Mouse (Mus musculus) frontal cortex, postnatal 36 days (tissue): ENCODE data around the gene Snx1.

ENCODE experiments used
- DNase-seq, 2 experiments: peaks; one replicate each; pipeline ENCODE4 v3.0.0; 2022; ENCODE audit warnings: low spot score in 2 of 2

The Snx1 gene

DNA sequence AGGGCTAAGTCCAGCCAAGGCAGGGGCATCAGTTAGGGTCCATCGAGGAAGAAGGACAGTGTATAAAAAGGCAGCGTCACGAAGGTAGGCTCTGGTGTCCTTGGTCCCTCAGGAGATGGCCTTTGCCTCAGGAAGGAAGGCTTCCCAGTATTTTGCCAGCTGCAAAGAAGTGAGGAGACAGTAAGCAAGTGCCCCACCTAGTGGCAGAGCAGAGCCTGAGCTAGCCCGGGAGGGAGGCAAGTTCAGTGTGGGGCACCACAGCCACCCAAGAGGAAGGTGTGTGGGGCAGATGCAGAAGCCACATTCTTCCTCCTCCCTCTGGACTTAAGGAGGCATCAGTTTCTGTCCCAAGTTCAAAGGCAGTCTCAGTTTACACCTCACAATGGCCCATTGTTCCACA is 38.0 kb downstream of the Snx1 start:
- DNase-seq, result peak; percentile 51 to 52

DNA sequence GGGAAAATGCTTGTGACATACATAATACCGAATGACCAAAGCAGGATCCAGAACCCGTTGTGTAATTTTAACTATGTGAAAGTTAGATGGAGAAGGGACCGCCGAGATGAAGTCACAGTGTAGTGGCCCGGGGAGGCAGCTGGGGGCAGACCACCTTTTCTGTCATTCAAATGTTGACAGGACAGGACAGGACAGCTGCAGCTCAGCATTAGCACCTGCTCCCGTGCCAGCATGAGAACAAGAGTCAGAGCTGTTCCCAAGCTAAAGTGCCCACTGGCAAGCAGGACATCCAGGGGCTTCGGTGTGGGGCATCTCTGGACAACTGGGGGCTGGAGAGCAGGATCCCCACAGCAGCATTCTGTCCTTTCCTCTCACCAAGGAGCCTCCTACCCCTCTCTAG is 39.3 kb downstream of the Snx1 start:
- no peak for DNase-seq

DNA sequence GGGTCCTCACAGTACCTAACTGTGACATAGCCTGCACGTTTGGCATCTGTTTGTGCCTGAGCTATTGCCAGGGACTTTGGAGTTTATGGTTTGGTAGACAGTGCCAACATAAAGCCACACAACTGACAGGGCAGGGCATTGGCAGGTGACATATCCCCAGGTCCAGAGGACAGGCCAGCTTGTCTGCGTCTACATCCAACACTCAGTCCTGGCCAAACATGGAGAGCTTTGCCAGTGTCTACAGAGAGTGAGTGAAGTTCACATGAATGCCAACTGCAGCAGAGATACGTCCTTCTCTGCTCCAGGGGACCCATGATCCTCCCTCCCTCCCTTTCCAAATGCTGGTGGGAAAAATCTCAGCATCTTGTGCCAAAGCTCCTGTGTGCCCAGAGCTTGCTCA is 42.2 kb downstream of the Snx1 start:
- DNase-seq, result no peak

DNA sequence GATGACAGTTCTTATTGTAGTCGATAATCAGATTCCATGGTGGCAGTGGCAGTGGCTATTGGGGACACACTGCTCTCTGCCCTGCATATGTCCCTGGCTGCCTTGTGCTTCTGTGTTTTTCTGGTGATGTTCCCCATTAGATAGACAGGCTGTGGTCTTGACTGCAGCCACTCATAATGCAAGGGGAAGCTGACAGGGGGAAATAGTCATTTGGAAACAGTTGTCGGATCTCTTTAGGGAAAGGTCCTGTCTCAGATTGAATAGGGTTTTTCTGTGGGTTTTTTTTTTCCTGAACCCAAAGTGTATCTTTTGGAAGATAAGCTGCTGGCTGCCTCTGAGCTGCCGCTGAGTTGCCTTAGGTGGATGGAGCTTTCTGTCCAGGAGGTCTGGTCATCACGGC is 44.4 kb downstream of the Snx1 start:
- no peak for DNase-seq

DNA sequence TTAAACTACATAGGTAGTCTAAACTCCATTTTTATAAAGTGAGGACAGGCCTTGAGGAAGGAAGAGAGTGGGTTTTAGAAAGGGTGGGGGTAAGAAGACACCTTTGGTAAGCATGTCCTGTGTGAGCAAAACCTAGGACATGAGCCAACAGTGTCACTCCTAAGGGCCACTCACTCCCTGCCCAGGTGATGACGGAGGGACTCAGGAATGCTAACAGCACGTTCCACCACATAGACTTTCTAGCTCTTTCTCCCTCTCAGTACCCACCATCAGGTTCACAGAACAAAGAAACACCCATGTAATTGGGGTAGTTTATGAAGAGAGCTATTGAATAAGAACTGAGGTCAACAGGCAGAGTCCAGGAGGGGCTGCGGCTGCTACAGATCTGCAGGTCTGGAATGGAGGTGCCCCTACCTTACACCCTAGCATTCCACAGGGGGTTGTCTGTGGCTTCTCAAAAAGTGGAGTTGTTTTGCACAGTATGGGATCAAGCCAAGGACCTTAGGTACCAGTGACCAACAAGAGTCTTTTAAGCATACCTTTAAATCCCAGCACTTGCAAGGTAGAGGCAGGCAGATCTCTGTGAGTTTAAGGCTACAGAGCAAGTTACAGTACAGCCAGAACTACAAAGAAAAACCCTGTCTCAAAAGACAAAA is 45.5 kb downstream of the Snx1 start:
- no peak for DNase-seq

DNA sequence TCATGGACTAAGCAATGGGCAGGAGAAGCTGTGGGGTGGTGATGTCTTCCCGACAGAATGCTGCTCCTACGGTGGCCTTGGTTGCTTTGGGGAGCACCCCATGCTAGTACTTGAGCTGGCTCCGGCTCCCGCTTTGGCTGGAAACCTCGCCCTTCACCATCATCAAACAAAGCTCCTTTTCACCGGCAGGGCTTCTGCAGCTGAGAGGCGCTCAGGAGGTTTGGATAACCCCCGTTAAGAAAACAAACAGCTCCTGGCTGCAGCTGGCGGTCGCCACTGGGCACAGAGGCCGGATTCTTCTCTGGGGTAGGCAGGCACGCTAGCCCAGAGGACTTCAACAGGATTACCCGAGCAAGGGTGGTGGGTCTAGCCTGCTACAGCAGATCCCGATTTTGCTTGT is 47.9 kb downstream of the Snx1 start:
- no peak for DNase-seq

DNA sequence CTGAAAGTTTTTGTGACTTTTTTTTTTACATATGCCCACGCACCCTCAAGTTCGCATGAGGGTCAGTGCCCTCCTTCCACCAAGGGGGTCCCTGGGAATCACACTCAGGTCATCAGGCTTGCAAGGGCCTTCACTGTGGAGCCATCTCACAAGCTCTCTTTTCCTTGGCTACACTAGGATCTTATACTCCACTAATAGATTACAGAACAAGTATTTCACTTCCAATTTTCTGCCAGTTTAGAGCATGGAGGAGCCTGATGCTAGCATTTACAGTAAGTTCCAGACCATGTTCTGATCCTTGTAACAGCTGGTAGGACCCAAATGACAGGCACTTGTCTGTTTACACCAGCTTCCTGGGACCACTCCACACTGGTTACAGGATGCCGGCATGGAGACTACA is 48.3 kb downstream of the Snx1 start:
- DNase-seq, result no peak

DNA sequence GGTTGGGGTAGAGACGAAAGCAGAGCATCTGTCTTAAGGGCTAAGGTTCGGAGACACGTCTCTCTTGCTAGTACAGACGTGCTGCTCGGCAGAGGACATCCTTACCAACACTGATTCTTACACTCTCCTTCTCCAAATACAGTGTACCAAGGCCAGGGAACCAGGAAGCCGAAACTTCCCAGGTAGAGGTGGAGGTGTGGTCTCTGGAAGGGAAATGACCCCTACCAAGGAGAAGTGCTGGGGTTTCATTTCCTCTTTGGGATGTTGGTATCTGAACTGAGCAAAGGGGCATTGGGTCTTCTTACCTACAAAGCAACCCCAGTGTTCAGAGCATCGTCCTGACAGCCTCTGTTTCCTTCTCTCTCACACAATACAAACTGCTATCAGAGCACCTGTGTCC is 53.6 kb downstream of the Snx1 start:
- DNase-seq, result no peak

DNA sequence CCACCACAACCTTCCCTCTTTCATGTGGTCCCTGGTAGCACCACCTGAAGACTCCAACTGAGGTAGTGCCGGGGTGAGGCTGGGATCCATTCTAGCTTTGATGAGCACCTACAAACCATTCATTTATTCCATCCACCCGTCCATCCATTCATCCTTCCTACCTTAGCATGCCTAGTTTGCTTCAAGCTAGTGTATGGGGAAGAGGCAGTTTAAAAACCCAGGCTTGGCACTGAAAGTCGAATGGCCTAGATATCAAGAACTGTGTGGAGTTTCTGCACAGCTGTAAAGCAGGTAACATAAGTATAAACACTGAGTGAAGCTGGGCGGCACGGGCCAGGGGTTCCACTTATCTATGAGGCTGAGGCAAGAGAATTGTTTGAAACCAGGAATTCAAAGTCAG is 56.2 kb downstream of the Snx1 start:
- DNase-seq, result no peak

DNA sequence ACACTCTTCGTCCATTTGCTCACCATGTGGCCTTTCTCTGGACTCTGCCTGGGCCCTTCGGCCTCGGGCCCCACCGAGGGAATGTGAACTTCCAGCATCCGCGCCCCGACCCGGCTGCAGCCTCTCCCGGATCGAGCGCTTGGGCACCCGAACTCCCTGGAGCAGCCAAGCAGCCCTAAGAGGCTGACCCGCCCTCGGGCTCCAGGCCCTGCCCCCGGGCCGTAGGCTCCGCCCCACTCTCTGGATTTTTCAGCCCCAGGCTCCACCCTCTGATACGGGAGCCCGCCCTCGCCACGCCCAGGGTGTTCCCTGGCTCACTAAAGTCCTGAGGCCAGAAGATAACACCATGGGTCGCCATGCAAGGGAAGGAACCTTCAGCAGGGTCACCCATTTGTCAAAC is 56.8 kb downstream of the Snx1 start, which contains the start of gene Snx22:
Gene Snx22 (minus strand): TSS at position 137 of the 400 bp plus-strand sequence.
- DNase-seq, result peak; percentile 57 to 61

DNA sequence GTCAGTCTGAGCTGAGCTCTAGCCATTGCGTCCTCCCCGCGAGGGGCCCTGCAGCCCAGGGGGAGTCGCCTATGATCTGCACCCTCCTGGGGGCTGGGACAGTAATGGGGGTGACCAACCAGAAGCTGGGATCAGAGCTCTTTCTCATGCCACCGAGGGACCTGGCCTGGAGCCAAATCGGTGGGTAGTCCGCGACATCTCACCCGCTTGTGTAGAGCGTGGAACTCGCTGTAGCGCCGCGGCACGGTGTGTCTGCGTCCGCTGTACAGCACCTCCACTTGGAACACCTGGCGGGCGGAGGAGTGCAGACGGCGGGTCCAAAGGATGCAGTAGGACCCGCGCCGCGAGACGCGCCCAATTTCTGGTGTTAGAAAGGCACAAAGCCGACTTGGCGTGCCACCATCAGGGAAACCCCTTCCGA is 57.4 kb downstream of the Snx1 start:
- DNase-seq, result no peak

DNA sequence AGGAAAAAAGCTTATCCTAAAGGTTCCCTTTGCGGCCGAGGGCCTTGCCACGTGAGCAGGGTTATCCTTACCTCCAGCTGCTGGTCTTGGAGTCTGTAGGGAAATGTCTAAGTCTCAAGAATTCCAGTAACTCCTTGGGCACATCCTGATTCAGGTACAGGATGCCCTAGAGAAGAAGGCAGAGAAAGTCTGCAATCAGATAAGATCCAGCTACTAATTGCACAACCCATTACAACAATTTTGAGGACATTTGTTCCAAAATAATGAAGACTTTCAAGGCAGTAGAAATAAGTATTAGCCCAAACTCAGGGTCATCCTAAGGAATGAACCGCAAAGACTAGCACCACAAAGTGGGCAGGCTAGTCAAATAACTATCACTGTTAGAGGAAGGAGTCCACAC is 58.3 kb downstream of the Snx1 start:
- DNase-seq, result no peak

DNA sequence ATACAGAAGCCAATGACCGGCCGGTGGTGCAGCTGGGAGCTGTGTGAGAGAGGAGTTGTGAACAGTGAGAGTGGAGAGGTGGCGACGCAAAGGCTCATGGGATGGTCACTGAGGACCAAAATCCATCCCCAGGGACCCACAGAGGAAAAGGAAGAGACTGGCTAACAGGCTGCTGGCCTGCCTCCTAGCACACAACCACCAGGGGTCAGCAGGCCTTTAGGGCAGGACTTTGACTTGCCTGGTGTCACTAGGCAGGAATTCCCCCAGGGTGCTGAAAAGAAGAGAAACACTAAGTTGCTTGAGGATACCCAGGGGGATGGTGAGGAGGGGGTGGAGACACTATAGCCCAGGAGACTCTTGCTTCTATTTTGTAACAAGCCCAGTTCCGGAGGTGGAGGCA is 58.8 kb downstream of the Snx1 start:
- no peak for DNase-seq

DNA sequence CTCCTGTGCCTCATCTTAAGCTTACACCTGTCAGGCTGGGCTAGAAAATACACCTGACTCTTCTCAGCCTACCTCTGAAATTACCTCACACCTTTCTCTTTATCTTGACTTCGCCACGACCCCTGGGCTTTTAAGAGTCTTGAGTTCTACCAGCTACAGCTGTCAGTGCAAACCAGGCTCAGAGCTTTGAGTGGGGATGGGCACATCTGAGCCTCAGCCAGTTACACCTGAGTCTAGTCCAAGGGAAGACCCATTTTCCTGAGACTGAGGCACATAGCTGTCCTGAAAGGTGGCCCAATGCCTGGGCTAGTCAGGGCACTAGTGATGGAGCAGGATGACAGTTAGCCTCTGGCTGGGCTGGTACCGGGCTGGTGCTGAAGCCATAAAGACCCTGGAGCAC is 59.6 kb downstream of the Snx1 start:
- DNase-seq, result no peak

DNA sequence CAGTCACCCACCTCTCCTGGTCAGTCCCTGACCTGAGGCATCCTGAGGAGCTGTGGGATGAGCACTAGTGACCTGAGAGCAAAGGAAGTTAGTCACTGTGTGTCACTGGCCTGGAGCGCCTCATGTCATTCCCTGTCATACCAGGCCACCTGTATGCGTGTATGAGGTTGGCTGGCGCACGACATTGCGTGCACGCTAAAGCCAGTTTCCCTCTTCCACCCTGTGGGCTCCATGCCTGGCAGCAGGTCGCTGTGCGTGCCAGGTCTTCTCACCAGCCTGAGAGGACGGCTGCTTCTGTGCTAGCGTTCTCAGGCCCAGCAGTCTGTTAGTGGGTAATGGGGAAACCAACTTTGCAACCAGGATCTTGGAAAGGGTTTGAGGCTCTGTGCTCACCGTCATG is 62.1 kb downstream of the Snx1 start:
- DNase-seq, result no peak

DNA sequence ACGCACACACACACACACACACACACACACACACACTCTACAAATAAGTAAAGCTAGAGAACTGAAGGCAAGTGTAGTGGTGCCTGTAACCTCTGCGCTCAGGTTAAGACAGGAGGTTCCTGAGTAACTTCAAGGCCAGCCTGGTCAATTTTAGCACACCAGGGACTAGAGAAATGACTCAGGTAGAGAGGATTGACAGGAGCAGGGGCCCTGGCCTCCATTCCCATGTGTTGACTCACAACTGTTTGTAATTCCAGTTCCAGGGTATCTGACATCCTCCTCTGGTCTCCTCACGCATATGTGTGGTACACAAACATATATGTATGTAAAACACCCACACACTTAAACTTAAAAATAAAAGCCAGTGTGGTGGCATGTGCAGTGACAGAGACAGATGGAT is 62.9 kb downstream of the Snx1 start:
- DNase-seq, result no peak

DNA sequence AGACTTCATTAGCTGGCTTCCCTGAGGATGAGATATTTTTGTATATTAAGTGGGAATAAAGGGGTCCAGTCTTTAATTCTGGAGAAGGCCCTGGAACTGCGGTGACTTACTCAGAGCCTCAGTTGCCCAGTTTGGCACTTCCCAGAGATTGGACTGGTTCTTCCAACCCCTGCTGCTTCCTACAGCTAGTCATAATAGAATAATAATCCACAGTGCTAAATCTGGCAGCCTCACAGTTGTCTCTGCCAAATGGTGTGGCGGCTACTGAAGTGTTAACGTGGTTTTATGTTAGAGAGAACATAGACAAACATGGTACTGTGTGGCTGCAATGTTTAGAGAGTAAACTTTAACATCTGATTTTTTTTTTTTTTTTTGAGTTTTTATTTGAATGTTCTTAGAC is 64.7 kb downstream of the Snx1 start:
- no peak for DNase-seq

DNA sequence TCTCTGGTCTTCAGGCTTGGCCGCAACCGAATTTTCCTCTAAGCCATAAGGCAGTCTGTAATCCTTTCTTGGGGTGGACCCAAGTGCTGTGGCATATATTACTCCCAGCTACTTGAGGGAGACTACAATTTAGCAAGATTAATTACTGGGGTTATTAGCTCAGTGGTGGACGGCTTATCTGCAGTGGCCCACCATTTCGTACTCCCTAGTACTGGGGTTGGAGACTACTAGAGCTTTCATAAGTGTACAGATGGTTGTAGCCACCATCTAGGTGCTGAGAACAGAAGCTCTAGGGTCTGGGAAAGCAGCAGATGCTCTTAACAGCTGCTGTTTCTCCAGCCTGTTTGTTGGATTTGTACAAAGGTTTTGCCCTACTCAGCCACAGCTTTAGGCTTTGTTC is 65.4 kb downstream of the Snx1 start:
- no peak for DNase-seq

DNA sequence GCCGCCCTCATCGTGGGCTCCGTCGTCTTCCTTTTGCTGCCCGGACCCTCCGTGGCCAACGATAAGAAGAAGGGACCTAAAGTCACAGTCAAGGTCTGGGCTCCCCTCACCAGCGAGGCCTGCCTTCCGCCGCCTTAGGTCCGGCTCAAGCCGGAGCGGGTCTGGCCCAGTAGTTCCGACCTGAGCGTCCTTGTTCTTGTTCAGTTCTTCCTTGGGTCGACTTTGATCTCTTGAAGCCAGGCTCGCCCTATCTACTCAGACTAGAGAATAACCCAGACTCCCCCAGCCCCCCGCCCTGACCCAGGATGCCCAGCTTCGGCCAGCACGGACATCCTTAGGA is 66.1 kb downstream of the Snx1 start:
- DNase-seq, result no peak

DNA sequence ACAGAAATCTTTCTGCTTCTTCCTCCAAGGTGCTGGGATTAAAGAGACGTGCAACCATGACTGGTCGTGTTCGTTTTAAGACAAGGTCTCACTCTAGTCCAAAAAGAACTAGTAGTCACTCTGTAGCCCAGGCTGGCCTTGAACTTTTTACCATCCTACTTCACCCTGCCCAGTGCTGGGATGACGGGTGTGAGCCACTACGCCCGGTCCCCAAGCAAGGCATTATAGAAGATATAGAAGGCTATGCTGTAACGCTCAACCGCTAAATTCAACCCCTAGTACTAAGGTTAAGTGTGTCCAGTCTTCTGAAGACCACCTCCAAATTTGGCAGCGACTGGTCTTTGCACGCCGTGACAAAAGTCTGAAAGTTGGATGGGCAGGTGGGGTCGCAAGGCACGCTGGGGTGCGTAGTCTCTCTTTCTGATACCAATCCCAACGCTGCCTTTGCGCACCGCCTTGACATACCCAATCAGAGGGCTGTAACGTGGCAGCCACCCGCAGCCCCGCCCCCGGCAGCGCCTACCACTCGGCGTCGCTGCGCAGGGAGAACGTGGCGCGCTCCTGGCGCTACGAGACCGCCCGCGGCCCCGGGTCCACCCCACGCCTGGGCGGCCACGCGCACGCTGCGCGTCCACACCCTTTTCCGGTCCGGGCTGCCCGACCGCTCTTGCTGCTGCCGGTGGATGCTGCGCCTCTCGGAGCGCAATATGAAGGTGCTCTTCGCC is 66.6 kb downstream of the Snx1 start, which contains the start of gene Ppib:
Gene Ppib (plus strand): TSS at position 640 of the 725 bp plus-strand sequence.
- peak; percentile 97 to 99 for DNase-seq

DNA sequence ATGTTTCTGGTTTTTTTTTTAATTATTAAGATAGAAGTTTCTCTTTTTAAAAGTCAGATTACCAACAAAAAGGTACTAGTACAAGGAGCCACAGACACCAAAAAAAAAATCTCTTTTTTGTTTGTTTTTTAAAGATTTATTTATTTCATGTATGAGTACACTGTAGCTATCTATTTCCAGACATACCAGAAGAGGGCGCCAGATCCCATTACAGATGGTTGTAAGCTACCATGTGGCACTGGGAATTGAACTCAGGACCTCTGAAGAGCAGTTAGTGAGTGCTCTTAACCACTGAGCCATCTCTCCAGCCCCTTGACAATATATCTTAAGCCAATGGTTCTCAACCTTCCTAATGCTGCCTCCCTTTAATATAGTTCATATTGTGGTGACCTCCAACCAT is 72.8 kb downstream of the Snx1 start:
- no peak for DNase-seq

DNA sequence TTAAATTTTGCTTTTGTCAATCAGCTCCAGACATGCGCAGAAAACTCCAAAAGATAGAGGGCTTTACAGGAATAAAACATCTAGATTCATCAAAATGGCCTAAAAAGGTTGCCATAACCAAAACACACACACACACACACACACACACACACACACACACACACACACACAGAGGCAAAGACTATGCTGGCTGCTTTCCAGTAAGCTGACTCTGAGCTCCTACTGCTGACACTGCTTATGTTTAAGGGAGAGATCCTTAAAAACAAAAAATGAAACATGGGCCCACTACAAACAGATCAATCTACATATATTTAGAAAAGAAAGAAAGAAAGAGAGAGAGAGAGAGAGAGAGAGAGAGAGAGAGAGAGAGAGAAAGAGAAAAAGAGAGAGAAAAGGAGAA is 73.7 kb downstream of the Snx1 start:
- no peak for DNase-seq

DNA sequence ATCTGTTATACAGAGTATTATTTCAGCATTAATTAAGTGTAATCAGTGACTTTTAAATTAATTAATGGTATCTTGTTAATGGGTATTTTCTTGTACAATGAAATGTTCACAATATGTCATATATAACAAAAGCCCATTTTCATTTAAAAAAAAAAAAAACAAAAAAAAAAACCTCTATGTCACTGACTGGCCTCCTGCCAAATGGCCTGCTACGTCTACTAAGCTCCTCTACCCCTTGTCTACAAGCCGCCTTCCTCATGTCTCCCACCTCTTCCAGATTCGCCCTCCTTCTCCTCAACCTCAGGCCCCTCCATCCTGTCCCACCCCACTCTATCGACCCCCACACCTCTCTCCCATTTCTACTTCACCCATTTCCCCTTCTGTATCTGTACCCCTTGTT is 74.9 kb downstream of the Snx1 start:
- no peak for DNase-seq
